Mouse (Mus musculus): ENCODE data around the gene Mier3. TPM values are rescaled to one million over a fixed set of nuclear protein-coding genes. Genes with fewer than 3 reads are reported as not detected.
A peak's percentile ranks its signal among the peaks of the same experiment; 100 is the strongest.
"Not testable (repeated sequence)": the region's sequence is repeated elsewhere in the genome, so short reads cannot be mapped to it uniquely, and the experiment has no call there.

Gene Mier3
- total RNA-seq, 2 experiments from 2014 or later: 34.1 to 34.5 TPM

- intact Hi-C loops (cut with DNase I): loop anchor here (10.0 kb wide), 1 partner anchor 192 kb away; the partner anchor contains the start of gene Gpbp1
- peak; percentile 51 for DNase-seq
Observed at GRCm38 (mm10) chr13:111686522-111687284, 5.9 kb downstream of the Mier3 start.

DNA sequence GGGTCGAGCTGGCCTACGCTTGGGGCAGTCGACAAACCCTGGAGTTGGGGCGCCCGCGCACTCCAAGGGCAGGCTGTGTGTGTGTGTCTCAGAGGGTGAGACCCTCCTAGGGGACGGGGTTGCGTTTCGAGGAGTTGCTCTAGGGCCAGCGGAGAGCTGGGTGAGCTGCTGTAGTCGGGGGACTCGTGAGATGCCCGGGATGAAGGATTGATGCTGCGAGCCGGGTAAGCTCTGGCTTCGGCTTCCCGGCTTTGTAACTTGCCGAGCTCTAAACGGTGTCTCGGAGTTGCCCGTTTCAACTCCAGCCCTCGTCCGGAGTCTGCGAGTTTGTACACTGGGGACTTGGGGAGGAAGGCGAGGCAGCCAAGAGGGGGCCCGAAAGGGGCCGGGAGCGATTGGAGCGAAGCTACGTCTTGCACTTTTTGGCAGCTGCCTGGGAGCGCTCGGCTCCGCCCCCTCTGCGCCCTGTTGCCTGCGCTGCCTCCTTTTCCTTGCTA lies 6.6 kb downstream of the Mier3 start:
- DNase-seq: peak; percentile 76
- intact Hi-C loops (cut with DNase I): loop anchor here (10.0 kb wide), 1 partner anchor 193 kb away; the partner anchor contains the start of gene Gpbp1

DNA sequence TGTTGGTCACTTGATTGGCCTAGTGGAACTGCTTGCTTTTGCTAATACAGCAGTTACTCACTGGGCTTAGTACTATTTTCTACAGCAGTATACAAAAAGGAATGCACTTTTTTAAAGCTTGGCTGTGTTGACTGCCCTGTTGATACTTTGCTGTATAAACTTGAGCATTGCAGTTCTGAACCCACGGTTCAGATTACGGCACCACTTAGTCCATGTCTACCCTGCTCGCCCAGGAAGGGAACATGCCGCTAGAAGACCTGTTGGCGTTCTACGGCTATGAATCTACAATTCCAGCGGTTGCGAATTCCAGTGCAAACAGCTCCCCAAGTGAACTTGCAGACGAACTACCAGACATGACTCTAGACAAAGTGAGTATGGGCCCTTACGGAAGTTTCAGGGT lies 22.6 kb downstream of the Mier3 start:
- DNase-seq: no peak
- intact Hi-C loops (cut with DNase I): no loop called here

DNA sequence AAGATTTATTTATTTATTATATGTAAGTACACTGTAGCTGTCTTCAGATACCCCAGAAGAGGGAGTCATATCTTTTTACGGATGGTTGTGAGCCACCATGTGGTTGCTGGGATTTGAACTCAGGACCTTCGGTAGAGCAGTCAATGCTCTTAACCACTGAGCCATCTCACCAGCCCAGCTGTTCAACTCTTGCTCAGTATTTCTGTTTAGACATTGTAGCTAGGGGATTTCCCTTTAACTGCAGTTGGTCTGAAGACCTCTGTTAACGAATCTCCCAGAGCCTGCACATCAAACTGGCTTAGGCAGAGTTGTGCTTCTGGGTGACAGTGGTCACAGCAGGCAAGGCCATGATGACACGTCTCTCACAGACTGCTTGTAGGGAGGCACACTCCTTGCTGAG lies 23.2 kb downstream of the Mier3 start:
- DNase-seq; intact Hi-C loops (cut with DNase I): not testable (repeated sequence)

DNA sequence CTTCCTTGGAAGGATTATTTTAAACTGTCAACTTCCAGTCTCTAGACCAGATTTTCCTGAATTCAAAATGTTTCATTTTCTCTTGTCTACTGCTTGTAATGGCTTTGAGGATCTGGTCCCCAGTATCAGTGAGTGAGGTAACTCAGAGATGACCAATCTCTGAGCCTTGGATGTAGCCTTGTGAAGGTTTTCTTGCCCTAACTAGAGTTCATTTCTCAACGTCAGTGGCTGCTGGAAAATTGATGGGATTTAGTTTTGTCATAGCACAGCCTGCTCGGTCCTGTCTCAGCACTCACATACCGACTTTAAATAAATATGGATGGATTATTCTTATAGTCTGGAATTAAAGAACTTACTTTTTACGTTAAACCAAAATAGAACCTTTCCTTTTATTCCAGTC lies 29.8 kb downstream of the Mier3 start:
- intact Hi-C loops (cut with DNase I): no loop called here
- DNase-seq: no peak

DNA sequence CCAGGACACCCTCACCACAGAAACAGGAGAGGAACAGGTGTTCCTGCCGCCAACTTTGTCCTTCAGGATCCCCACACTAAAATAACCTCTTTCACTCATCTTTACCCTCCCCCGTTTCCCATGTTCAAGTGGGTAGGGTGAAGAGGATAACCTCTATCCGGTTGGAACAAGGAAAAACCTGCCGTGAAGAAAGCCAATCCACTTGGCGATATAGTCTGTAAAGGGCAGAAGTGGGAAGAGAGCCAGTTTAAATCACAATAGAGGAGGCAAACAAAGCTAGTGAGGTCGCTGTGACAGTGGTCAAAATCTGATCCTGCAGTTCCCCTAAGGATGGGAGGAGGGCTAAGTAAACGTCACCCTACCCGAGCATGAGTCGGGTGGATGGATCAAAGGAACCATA lies 38.9 kb downstream of the Mier3 start:
- no peak for DNase-seq
- intact Hi-C loops (cut with DNase I): loop anchor here (10.0 kb wide), 1 partner anchor 235 kb away; no protein-coding TSS in a partner anchor

GRCm38 (mm10) chr13:111724811-111725164 lies 44.0 kb downstream of the Mier3 start:
- DNase-seq: no peak
- intact Hi-C loops (cut with DNase I): loop anchor here (10.0 kb wide), 1 partner anchor 240 kb away; no protein-coding TSS in a partner anchor

DNA sequence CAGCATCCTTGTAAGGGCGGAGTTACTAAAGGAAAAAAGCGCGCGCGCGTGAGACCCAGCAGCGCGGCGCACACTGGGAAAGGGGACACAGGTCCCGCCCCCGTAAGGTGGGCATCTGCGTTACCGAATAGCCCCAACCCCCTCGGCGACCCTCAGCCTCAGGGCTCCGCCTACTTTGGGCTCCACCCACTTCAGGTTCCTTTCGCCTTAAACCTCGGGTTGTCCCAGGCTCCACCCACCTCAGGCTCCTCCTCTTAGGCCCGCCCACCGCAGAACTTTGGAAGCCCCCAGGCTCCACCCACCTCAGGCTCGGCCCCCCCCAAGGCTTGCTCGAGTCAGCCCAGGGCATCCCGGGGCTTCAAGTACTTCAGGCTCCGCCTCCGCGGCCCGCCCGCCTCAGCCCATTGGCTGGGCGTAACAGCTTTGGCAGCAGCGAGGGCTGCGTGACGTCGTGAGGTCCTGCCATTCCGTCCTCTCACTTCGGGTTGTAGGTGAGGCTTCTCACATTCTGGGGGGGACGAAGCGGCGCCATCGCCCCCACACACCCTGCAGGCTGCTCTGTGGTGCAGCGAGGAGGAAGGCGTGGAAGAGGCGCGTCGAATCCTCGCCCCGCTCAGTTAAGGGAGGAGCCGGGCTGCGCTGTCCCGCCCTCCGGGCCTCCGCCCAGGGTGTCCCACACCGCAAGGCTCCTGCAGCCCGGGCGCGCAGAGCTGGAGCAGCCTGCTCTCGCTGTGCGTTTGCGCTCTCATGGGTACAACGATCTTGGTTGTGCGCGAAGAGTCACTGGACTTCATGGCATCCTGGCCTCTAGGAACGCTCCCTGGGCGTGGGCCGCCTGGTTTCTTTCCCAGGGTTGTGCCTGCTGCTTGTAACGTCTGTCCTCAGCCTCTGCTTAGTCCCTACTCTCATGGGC lies 44.6 kb downstream of the Mier3 start:
- intact Hi-C loops (cut with DNase I): loop anchor here (10.0 kb wide), 1 partner anchor 241 kb away; no protein-coding TSS in a partner anchor

DNA sequence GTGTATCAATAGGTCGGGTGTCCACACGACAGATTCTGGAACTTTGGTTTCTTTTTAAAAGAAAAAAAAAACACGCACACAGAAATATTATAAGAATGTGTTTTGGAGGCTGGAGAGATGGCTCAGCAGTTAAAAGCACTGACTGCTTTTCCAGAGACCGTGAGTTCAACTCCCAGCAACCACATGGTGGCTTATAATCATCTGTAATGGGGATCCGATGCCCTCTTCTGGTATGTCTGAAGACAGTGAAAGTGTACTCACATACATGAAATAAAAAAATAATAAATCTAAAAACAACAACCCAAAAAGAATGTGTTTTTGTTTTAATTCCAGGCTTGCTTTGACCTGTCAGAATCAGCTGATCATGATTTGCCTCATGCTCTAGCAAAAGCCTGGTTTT lies 46.1 kb downstream of the Mier3 start:
- intact Hi-C loops (cut with DNase I): loop anchor here (10.0 kb wide), 1 partner anchor 242 kb away; no protein-coding TSS in a partner anchor

More for the DNA sequence above, 44.6 kb downstream of the Mier3 start:
- DNase-seq: peak; percentile 98

DNA sequence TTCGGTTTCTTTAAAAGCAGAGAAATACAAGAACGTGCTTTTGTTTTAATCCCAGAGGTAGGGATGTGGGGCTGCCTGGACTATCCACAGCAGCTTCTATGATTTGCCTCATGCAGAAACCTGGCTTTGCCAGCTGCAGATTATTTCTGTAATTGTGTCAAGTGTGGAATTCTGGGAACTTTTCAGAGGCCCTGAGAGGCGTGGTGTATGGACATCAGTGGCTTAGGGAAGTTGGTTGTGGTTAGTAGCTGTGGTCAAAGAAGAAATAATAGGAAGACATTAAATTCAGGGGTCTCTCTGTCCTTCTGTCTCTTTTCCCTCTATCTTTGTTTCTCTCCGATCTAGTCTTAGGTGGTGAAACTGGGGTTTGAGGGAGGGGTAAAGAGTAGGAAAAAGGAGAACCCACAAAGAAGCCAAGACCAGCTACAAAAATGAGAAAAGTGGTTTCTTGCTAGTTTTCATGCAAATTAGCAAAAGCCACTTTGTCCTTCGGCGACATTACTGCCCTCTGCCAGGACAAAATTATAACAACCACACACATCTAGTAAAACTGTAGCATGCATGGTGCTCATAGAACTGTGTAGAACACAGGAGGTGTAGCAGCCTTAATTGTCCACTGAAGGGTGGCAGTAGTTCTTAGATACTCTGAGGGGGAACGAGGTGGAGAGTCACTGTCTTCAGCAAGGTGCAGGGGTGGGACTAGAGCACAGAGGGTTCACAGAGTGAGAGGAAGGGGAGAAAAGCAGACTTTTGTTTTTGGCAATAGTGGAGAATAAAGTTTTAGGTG lies 60.6 kb downstream of the Mier3 start:
- intact Hi-C loops (cut with DNase I): loop anchor here (5.0 kb wide), 1 partner anchor 279 kb away; no protein-coding TSS in a partner anchor
- DNase-seq: no peak

More for the DNA sequence above, 46.1 kb downstream of the Mier3 start:
- no peak for DNase-seq

- DNase-seq: peak; percentile 50
- intact Hi-C loops (cut with DNase I): loop anchor here (5.0 kb wide), 1 partner anchor 280 kb away; no protein-coding TSS in a partner anchor
Observed at GRCm38 (mm10) chr13:111741991-111742615, 61.3 kb downstream of the Mier3 start.

- no peak for DNase-seq
- intact Hi-C loops (cut with DNase I): loop anchor here (5.0 kb wide), 1 partner anchor 282 kb away; no protein-coding TSS in a partner anchor
Observed at GRCm38 (mm10) chr13:111744233-111745000, 63.6 kb downstream of the Mier3 start.

- peak; percentile 65 for DNase-seq
- intact Hi-C loops (cut with DNase I): no loop called here
Observed at GRCm38 (mm10) chr13:111745216-111745615, 64.4 kb downstream of the Mier3 start.

GRCm38 (mm10) chr13:111746831-111747230 lies 66.1 kb downstream of the Mier3 start:
- intact Hi-C loops (cut with DNase I): no loop called here
- DNase-seq: no peak

- DNase-seq: no peak
- intact Hi-C loops (cut with DNase I): no loop called here
Observed at GRCm38 (mm10) chr13:111748301-111749062, 67.7 kb downstream of the Mier3 start.

- intact Hi-C loops (cut with DNase I): no loop called here
- no peak for DNase-seq
Observed at GRCm38 (mm10) chr13:111753321-111753720, 72.5 kb downstream of the Mier3 start.

- intact Hi-C loops (cut with DNase I): no loop called here
- DNase-seq: no peak
Observed at GRCm38 (mm10) chr13:111755377-111755776, 74.6 kb downstream of the Mier3 start.

GRCm38 (mm10) chr13:111755937-111756336 lies 75.2 kb downstream of the Mier3 start:
- intact Hi-C loops (cut with DNase I): no loop called here
- no peak for DNase-seq
